Comparison of ENCODE assay signal across 10 mouse cellular contexts in the genomic region with DNA sequence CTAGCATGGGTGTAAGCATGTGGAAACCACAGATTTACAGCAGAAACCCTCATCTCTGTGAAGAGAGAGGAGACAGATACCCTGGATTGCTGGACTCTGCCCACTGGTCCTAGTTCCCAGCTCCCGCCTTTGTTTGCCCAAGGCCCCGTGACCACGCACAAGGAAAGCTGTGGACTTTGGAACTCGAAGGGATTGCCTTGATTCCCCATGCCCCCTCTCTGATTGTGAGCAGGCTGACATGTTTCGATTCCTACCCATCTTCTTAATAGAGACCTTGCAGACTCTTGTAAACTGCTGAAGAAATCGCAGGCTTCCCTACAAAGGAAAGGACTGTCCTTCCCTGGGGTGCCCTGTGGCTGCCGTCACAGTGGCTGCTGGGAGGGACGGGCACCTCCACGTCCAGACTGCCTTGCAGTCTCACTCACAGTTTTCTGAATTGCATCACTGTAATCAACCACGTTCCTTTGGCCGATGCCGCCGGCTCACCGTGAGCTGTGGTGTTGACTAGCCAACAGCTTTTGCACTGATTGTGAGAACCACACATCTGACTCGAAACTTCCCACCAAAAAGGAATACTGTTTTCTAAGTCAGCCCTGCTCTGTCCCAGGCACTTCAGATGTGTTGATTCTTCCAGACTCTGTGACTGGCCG.
DNase-seq lines count a peak whose midpoint lies in the region; ATAC-seq lines count a peak whose summit lies in the region.
"Had no signal": no experiment of that assay in that cellular context is flagged by ENCODE, and none has a peak within 500 bp of the region (broad histone marks: within the 10 kb centered on the region; RNA-seq: fewer than 3 reads in every experiment).

No protein-coding gene starts in this region.

- H3K4me1 ChIP-seq in heart, embryonic 15.5 days (replicated peaks), result peaks cover 19% of the 10 kb centered on the region
- H3K4me1 ChIP-seq in intestine, embryonic 14.5 days (replicated peaks; ENCODE audit: control insufficient read depth, insufficient read depth, low read length), result peaks cover 40% of the 10 kb centered on the region

- H3K9ac ChIP-seq in heart, embryonic 15.5 days, result no peak overlapping the region
- no peak overlapping the region for H3K9ac ChIP-seq in intestine, embryonic 14.5 days (ENCODE audit: low read length)

- H3K36me3 ChIP-seq in heart, embryonic 15.5 days, result no peaks in the 10 kb centered on the region
- no peaks in the 10 kb centered on the region for H3K36me3 ChIP-seq in intestine, embryonic 14.5 days (ENCODE audit: control insufficient read depth, insufficient read depth, low read length)

- H3K9me3 ChIP-seq in heart, embryonic 15.5 days (replicated peaks), result no peaks in the 10 kb centered on the region
- H3K9me3 ChIP-seq in intestine, embryonic 14.5 days (ENCODE audit: control insufficient read depth, low read length), result no peaks in the 10 kb centered on the region

- no peak for DNase-seq in heart, adult 18-20 months
- peak; percentile 69 for DNase-seq in intestine, embryonic 14.5 days (ENCODE audit: low spot score)
- peak; percentile 78 for DNase-seq in large intestine, adult 2 months (ENCODE audit: low read depth, low spot score)
- DNase-seq in lung, postnatal 36 days, result peak; percentile 34
- no peak for DNase-seq in urinary bladder, postnatal 10 days (ENCODE audit: low spot score)
- DNase-seq in urinary bladder, adult 2 months (ENCODE audit: low spot score), result no peak
- no peak for DNase-seq in thymus, postnatal 25 days

- H3K4me3 ChIP-seq in heart, embryonic 15.5 days, result no peak overlapping the region
- no peak overlapping the region for H3K4me3 ChIP-seq in intestine, embryonic 14.5 days (ENCODE audit: low read depth, low read length)

- 46% methylated on average over 16 of the region's 16 CpGs for WGBS in heart, embryonic 15.5 days
- 39% methylated on average over 16 of the region's 16 CpGs for WGBS in intestine, embryonic 14.5 days
- WGBS in large intestine, adult 2 months, result 23% methylated on average over 16 of the region's 16 CpGs

- H3K4me2 ChIP-seq in heart, embryonic 15.5 days, result peak overlapping the region; percentile 16; the same call in 1 of the 2 replicates
- peak overlapping the region; percentile 27 for H3K4me2 ChIP-seq in intestine, embryonic 14.5 days (ENCODE audit: low read length)

- no peak overlapping the region for H3K27ac ChIP-seq in heart, embryonic 15.5 days
- H3K27ac ChIP-seq in intestine, embryonic 14.5 days (ENCODE audit: low read depth), result peak overlapping the region; percentile 77

- no peaks in the 10 kb centered on the region for H3K27me3 ChIP-seq in heart, embryonic 15.5 days
- H3K27me3 ChIP-seq in intestine, embryonic 14.5 days (replicated peaks; ENCODE audit: control insufficient read depth, insufficient read depth, low read length), result no peaks in the 10 kb centered on the region

- ATAC-seq in heart, embryonic 15.5 days (replicated peaks; ENCODE audit: insufficient number of reproducible peaks, insufficient read depth, low FRiP score, low read depth), result no peak
- peak; percentile 61 for ATAC-seq in intestine, embryonic 14.5 days (replicated peaks; ENCODE audit: low FRiP score, low TSS enrichment, low read depth)
- ATAC-seq: CD4-positive, CD25-positive, alpha-beta regulatory T cell, adult 4 months; hindbrain, embryonic 16.5 days had no signal

Comparison
In these comparisons a context has a peak if more than half of its experiments do, and no peak if none do; other contexts are left out.
1. DNase-seq: peak in intestine, embryonic 14.5 days (single experiment), large intestine, adult 2 months (single experiment) and lung, postnatal 36 days (single experiment); none in heart, adult 18-20 months (0 of 2), urinary bladder, postnatal 10 days (single experiment), urinary bladder, adult 2 months (single experiment) and thymus, postnatal 25 days (single experiment).